Mouse (Mus musculus) gastrocnemius, postnatal 4 days (tissue): ENCODE results near the gene Rimklb. TPM values are rescaled to one million over a fixed set of nuclear protein-coding genes. Genes with fewer than 3 reads are reported as not detected.

Experiments
- DNase-seq, 2 experiments: peaks; one replicate each; pipeline ENCODE4 v3.0.0; 2021 to 2022; ENCODE audit warnings: low spot score in 2 of 2, mixed read lengths in 2 of 2
- total RNA-seq, 2 experiments: library from RNA; stranded (reverse); gene quantifications; 2 replicates each; pipeline ENCODE4 v1.2.3; 2021

Gene Rimklb
- total RNA-seq, 2 experiments from 2014 or later = 2.1 to 2.9 TPM

GRCm38 (mm10) chr6:122439249-122439648 lies 59.3 kb downstream of the Rimklb start:
- no peak for DNase-seq

- DNase-seq = no peak
Observed at GRCm38 (mm10) chr6:122435270-122435669, 63.3 kb downstream of the Rimklb start.

GRCm38 (mm10) chr6:122427456-122427855 lies 71.1 kb downstream of the Rimklb start:
- no peak for DNase-seq

GRCm38 (mm10) chr6:122417015-122417414 lies 81.5 kb downstream of the Rimklb start:
- DNase-seq = no peak

- DNase-seq = no peak
Observed at GRCm38 (mm10) chr6:122416347-122416746, 82.2 kb downstream of the Rimklb start.

- no peak for DNase-seq
Observed at GRCm38 (mm10) chr6:122411281-122411680, 87.3 kb downstream of the Rimklb start.

GRCm38 (mm10) chr6:122402240-122402639 lies 96.3 kb downstream of the Rimklb start:
- peak in 1 of 2 experiments; percentile 17 for DNase-seq

GRCm38 (mm10) chr6:122400263-122400662 lies 98.3 kb downstream of the Rimklb start:
- no peak for DNase-seq

Other genes with a start within 250 kb of the Rimklb start
- not detected for gene Klrg1, start 215.9 kb downstream of the Rimklb start, total RNA-seq
- 10 to 100 TPM; 44.9 to 45.3 TPM for gene M6pr, start 190.0 kb downstream of the Rimklb start, total RNA-seq
- 10 to 100 TPM; 24.3 to 24.8 TPM for gene Phc1, start 158.2 kb downstream of the Rimklb start, total RNA-seq
- gene Mfap5, start 7.1 kb upstream of the Rimklb start, total RNA-seq = 100 to 1,000 TPM; 226 to 237 TPM
- gene Aicda, start 55.0 kb upstream of the Rimklb start, total RNA-seq = not detected
- gene Apobec1, start 103.7 kb upstream of the Rimklb start, total RNA-seq = 1 to 10 TPM; 3.1 to 4.6 TPM
- gene Gdf3, start 111.3 kb upstream of the Rimklb start, total RNA-seq = not detected
- gene Dppa3, start 127.6 kb upstream of the Rimklb start, total RNA-seq = not detected
- not detected for gene Nanog, start 208.7 kb upstream of the Rimklb start, total RNA-seq